Mouse (Mus musculus) left cerebral cortex, postnatal 14 days (tissue): Measurements from ENCODE around the gene Ppcdc. TPM values are rescaled to one million over a fixed set of nuclear protein-coding genes. Genes with fewer than 3 reads are reported as not detected.

ENCODE experiments used
- DNase-seq, 2 experiments: peaks; one replicate each; pipeline ENCODE4 v3.0.0; 2021 to 2022; ENCODE audit warnings: low spot score in 2 of 2, mixed read lengths in 1 of 2
- intact Hi-C: fragments of 180-260 bp; cut with DNase I; formaldehyde crosslinking; loops from one replicate; pipeline ENCODE4 v1.15.1; 2025
- long read RNA-seq, 2 experiments: library from polyadenylated mRNA; stranded (forward); transcript quantifications; one replicate each; pipeline ENCODE4 v2.0.0; 2021
- total RNA-seq, 2 experiments: library from RNA; stranded (reverse); gene quantifications; 2 replicates each; pipeline ENCODE4 v1.2.3; 2021

Gene Ppcdc
- total RNA-seq: 10 to 100 TPM; 14.4 to 14.7 TPM
- long read RNA-seq, experiment 1, transcript Ppcdc-201 (7 exons, 2,744 nt): major isoform, 5 of 17 reads
- long read RNA-seq, experiment 1, partial matches to known transcripts: 6 of 17 reads
- long read RNA-seq, experiment 1, other reads (novel, unspliced or antisense): 4 of 17 reads
- long read RNA-seq, experiment 2, partial matches to known transcripts: 1 of 11 reads
- long read RNA-seq, experiment 2, other reads (novel, unspliced or antisense): 5 of 11 reads

DNA sequence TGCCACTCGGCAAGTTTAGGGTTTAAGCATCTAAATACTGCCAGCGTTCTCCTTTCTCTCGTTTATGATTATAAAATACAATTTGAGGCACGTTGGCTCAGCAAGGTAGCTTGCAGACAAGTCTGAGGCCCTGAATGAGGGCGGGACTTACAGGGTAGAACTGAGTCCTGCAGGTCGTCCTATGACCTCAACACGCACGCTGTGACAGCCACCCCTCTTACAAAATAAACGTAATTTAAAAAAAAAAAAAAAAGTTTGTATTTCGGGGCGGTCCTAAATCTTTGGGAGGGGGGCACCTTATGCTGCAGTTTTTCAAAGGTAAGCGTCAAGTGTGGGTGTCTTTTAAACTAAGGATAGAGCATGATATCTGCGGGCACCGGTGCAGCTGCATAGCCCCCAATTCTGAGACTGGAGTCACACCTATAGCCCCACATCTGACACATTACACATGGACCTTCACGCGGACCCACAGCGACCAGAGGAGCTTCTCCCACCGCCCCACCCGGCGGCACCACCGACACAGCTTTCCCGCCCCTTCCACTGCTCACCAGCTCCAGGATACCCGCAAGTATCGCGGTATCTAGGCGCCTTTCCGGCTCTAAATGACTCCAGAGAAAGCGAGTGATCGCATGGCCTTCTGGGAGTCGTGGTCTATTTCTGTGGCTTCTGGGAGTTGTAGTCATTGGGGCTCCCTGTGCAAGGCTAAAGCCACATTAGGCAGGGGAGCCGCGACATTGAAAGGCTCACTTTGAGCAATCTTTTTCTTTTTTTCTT lies at the start of gene Ppcdc:
Ppcdc (minus strand) TSS at position 603 of the 774 bp plus-strand sequence.
- DNase-seq: peak; percentile 94 to 97
- intact Hi-C loops: no loop called here

DNA sequence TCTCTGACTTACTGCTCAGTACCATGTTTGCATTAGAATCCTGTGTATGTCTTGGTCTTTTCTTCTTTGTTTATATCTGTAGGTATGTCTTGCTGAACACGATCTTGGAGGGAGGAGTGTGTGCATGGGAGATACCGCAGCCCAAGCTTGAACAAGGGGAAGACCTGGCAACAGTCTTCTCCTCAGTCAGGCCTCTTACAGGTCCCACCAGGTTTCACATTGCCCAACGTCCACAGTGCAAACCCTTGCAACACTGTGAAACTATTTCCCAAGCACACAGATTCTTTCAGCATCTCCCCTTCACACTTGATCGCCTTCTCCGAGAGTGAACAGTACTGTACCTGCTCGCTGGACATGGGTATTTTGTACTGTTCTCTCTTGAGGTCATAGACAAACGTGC lies 47.9 kb upstream of the Ppcdc start:
- intact Hi-C loops: no loop called here
- no peak for DNase-seq

DNA sequence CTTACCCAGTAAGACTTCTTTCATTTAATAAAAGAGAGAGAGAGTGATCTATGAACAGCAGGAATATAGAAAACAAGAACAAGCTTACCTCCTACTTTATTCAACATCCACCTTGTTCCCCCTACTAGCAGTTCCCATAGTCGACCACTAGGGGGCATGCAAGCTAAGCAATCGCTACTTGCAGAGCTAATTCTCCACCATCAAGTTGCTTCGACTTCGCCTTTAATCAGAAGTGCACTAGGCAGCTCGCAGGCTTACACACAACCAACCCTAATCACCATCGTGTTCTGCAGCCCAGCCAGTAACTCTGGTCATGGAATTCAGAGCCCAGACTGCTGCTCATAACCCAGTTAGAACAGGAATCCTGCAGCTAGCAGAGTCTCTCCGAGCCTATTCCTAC lies 45.9 kb upstream of the Ppcdc start:
- DNase-seq: peak; percentile 90 to 92
- intact Hi-C loops: loop anchor here (1.0 kb wide), 1 partner anchor 32 kb away; no protein-coding TSS in a partner anchor

DNA sequence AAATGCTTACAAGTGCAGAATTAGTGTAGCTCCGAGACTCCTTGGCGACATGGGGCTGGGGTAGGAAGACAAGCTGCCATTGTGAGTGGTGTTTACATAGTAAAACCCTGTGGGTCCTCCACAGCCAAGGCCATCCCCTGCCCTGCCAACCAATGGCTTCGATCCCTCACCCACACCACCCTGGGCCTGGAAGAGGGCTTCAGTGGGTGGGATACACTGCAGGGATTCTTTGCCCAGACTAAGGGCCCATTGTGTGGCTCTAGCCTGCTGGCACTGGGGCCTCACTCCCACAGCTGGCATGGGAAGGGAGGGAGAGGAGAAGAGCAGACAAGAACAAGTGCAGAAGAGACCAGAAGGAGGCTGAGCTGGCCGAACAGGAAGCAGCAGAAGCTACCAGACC lies 29.0 kb upstream of the Ppcdc start:
- intact Hi-C loops: loop anchor here (10.0 kb wide), 1 partner anchor 46 kb away; no protein-coding TSS in a partner anchor
- peak; percentile 50 to 64 for DNase-seq

DNA sequence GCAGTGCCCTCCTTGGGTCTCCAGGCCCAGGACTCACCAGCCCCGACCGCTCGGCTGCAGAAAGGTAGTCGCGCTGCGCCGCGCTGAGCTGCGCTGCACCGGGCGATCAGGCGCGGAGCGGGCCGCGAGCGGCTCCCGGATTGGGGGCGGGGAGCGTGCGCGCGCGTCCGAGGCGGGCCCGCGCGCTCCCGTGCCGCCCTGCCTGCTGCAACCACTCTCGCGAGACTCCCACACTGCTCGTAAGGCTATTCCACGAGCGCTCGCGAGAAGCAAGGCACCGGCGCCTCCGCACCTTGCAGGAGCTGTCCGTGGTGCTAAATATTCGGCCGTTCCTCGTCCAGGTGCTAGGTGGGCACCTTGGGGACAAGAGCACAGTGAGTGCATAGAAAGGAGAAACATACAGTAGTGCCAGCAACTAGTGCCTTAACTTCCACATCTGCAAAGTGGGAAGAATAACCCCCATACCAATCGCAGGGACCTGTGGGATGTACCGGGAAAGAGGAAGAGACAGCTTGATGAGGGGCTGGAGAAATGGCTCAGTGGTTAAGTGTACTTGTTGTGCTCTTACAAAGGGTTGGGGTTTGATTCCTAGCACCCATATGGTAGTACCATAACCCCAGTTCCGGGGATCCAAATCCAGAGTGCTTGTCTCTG lies 28.1 kb upstream of the Ppcdc start, which contains the start of gene Scamp5:
Scamp5 (minus strand) TSS at position 165 of the 654 bp plus-strand sequence.
- peak; percentile 93 to 94 for DNase-seq
- intact Hi-C loops: loop anchor here (10.0 kb wide), 1 partner anchor 47 kb away; no protein-coding TSS in a partner anchor

DNA sequence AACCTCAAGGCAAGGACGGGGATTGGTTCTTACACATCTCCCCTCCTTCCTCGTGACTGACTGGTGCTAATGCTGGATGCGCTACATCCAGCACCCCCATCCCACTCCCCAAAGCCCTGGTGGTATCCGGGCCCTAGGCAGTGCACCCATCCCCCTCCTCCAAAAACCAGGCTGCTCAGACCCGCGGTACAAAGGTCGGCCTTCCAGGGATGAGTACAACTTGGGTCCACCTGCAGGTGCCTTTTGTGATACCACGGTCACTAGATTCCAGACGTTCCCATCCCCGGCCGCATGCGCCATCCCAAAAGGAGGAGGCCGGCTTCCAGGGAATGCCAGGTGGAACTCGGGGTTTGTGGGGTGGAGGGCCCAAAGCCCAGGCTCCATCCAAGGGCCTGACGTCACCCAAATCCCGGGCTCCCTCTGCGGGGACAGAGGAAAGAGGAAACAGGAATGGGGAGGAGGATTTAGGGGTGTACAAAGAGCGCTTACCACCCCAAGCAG lies 27.4 kb upstream of the Ppcdc start:
- intact Hi-C loops: loop anchor here (10.0 kb wide), 1 partner anchor 47 kb away; no protein-coding TSS in a partner anchor
- peak; percentile 44 to 55 for DNase-seq

DNA sequence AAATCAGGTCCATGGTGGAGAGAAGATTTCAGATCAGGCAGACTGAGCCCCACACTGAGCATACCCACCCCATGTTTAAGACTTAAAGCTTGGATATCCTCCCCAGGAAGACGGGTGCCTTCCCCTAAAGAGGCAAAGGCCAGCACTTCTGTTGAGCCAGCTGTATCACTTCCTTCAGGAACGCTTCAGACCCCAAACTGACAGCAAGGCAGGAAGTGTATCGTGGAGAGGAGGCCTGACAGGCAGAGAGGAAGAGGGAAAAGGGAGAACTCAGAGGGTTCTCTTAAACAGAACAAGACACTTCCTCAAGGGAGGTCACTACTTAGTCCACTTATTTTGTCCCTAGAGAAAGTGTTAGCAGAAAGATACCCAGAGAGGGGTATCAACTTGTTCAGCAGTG lies 26.2 kb upstream of the Ppcdc start:
- intact Hi-C loops: loop anchor here (10.0 kb wide), 1 partner anchor 49 kb away; no protein-coding TSS in a partner anchor

DNA sequence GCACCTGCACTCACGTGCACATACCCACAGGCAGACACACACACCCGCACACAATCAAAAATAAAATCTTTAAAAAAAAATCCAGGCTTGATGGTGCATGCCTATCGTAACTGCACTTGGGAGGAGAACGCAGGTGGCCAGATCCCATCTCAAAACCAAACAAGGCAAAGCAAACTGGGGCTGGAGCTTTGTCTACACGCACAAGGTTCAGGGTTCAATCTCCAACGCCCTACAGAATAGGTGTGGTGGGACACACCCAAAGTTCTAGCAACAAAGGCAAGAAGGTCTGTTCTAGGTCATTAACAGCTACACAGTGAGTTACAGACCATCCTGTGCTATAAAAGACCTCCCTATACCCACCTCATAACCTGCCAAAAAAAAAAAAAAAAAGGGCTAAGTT lies 22.9 kb upstream of the Ppcdc start:
- no peak for DNase-seq
- intact Hi-C loops: loop anchor here (10.0 kb wide), 1 partner anchor 52 kb away; no protein-coding TSS in a partner anchor

More for the DNA sequence above, 26.2 kb upstream of the Ppcdc start:
- no peak for DNase-seq

DNA sequence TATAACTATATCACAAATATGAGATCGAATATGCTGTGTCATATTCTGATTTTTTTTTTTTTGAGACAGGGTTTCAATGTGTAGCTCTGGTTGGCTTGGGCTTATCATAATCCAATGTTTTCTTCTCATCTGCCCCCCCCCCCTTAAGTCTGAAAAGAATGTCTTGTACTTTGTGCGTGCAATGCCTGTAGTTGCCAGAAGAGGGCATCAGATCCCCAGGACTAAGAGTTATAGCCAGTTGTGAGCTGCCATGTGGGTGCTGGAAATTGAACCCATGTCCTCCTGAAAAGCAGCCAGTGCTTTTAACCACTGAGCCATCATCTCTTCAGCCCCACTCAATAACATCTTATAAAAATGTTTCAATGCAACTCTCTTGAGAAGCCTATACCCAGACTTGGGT lies 19.8 kb upstream of the Ppcdc start:
- intact Hi-C loops: loop anchor here (10.0 kb wide), 1 partner anchor 55 kb away; no protein-coding TSS in a partner anchor
- DNase-seq: no peak

DNA sequence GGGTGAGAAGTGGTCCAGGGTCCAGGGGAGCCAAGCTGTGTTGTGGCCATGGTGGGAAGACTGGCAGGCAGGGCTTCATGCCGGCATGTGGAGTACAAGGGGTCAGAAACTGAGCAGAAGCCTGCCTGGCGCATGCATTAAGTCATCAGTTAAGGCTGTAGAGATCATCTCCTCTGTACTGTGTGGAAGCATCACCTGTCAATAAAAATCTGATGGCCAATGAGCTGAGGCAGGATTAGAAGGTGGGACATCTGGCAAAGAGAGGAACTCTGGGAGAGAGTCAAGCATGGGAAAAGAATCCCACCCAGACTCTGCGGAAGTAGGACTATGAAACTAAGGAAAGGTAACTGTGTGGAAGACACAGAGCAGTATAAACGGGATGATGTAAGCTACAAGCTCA lies 13.6 kb upstream of the Ppcdc start:
- intact Hi-C loops: no loop called here
- no peak for DNase-seq

DNA sequence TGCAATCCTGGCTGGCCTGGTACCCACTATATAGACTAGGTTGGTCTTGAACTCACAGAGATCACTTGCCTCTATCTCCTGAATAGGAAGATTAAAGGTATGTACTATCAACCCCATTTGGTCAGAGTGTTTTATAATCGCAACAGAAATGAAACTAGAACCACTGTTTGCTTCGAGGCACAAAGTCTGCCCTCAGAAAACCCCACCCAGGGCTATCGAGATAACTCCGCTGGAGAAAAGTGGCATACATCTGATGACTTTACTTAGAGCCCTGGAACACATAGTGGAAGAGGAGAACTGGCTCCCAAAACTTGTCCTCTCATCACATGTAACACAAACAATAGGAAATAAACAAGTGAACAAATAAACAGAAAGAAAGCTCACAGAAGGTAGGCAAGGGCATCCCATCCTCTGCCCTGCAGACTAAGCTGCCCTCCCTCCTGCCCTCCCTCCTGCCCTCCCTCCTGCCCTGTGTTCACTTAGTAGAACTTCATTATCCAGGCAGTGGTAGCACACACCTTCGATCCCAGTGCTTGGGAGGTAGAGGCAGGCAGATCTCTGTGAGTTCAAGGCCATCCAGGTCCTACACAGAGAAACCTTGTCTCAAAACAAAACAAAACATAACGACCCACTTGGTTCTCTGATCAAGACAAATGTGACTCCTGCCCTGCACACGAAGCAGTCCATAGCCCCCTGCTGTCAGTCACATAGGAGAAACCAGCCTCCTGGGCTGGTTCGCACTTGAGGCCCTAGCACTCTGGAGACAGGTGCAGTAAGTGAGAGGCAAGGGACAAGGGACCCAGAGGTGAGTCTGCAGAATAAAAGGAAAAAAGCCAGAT lies 12.9 kb upstream of the Ppcdc start:
- intact Hi-C loops: no loop called here
- DNase-seq: no peak

DNA sequence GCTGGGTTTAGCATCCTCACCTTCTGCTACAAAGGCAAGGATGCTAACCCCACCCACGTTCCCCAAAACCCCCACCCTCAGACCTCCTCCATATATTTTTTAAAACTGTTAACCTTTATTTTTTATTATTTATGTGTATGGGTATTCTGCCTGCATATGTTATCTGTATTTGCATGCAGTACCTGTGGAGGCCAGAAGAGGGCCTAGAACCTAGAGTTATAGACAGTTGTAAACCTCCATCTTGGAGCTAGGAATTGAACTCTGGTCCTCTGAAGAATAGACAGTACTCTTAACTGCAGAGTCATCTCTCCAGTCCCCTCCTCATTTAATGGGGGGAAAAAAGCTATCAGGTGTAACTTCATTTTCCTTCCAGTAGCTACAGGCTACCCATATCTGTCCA lies 9.8 kb upstream of the Ppcdc start:
- DNase-seq: no peak
- intact Hi-C loops: no loop called here

DNA sequence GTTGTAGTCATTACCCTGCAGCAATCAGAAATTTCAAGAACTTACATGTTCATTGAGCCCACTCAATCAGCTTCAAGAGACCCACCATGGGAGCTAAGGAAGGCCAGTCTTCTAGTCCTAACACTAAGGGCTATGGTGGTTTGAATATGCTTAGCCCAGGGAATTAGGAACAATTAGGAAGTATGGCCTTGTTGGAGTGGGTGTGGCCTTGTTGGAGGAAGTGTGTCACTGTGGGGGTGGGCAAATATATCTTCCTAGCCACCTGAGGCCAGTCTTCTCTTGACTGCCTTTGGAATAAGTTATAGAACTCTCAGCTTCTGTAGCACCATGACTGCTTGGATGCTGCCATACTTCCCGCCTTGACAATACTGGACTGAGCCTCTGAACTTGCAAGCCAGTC lies 696 bp upstream of the Ppcdc start:
- intact Hi-C loops: no loop called here
- no peak for DNase-seq

DNA sequence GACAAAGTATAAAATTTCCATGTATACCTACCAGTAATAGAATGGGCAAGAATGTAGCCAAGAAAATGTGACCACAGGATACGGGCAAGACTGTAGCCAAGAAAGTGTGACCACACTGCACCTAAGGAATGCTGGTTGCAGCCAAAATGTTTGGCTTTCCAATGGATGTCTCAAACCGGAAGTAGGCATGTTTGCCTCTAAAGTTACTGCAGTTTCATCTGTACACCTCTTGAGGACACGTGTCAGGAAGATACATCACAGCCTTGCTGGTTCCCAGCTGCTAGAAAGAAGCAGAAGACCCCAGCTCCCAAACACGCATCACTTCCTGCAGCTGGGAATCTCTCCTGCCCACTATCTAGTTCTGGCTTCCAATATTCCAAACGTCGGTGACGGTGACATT lies 841 bp downstream of the Ppcdc start:
- DNase-seq: no peak
- intact Hi-C loops: no loop called here

DNA sequence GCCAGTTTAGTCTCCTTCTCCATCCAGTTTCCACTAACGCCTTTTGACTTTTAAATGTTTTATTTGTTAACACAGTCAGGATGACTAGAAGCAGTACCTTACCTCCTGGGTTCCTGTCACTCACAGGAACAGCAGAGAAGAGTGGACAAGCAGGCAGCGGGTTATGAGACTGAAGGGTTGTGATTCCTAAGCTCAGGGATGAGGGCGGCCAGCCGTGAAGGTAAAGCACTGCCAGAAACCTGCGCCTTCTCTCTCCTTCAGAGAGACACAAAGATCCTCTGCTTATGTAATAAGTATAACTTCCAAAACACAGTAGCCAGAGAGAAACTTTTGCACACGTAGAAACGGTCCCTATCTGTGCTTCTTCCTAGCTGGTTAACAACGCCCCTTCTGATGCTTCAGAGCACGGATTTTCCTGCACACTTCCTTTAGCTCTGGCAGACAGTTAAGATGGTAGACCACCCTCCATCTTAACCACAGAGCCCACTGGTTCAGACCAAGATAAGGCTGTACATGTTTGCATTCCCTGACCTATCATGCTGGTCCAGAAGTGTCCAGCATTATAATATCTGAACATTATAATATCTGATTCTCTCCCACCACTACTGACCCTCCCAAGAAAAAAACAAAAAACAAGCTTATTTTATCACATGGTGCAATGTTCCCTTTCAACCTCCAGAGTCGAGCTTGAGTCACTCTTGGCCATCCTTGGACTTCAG lies 1.9 kb downstream of the Ppcdc start:
- intact Hi-C loops: no loop called here
- no peak for DNase-seq

DNA sequence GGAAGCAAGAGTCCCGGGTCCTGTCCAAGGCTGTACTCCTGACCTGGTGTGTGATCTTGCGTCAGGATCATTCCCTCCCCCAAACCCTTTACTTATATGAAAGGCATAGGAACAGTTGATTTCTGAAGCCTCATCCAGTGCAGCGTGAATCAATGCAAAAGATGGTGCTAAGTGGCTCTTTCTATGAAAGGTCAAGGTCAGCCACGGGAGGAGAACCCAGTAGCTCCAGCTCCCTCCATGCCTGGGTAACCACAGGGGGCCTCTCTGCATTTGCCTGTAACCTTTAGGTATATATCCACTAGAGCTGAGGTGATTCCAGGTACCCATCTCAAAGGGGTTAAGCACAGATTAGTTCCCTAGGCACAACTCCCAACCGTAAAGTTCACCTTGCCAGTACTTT lies 3.8 kb downstream of the Ppcdc start:
- intact Hi-C loops: no loop called here
- no peak for DNase-seq

DNA sequence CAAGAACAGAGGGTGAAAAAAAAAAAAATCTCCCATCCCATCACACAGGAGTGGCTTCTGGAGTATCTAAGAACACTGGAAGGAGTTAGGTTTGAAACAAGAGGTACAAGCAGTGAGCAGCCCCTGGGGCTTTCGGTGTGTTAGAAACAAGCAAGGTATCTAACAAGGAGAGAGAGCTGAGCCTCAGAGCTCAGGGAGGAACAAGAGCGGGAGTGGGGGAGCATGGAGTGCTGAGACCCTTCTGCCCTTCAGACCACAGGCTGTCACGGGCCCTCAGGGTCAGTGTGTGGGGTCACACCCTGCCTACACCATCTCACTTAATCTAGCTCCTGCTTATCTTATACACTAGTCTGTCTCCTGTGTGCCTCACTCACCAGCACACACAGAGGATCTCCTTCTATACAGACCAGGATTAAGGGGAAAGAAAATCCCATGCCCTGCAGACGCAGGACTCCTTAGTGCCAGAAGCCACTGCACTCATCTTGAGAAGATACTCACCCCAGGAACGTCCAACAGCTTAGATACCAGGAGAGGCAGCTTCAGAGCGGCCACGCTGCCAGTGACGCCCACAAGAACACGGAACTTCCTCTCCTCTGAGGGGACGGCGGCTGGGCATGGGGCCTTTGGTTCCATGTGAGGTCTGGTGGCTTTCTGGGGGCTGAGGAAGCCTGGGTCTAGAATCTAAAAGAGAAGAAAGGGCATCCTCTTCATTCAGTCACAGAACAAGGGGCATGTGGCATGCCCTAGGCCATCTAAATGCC lies 5.3 kb downstream of the Ppcdc start:
- intact Hi-C loops: loop anchor here (5.0 kb wide), 2 partner anchors 222 to 277 kb away; partner anchors contain the start of gene Commd4
- no peak for DNase-seq
